Mouse (Mus musculus) erythroblast, embryonic 14.5 days (primary cell): ENCODE measurements around the gene Zfp687. TPM values are rescaled to one million over a fixed set of nuclear protein-coding genes. Genes with fewer than 3 reads are reported as not detected.

Source experiments
- H3K27me3 ChIP-seq: 2 replicates; pipeline ENCODE4 v1.6.1; 2012; ENCODE audit warnings: inconsistent platforms; ENCODE audit not compliant: control insufficient read depth
- H3K36me3 ChIP-seq: 2 replicates; pipeline ENCODE4 v1.6.1; 2012; ENCODE audit warnings: mild to moderate bottlenecking, inconsistent platforms; ENCODE audit not compliant: control insufficient read depth
- H3K4me1 ChIP-seq: 2 replicates; pipeline ENCODE4 v1.6.1; 2012; ENCODE audit warnings: inconsistent platforms; ENCODE audit not compliant: control insufficient read depth
- H3K4me3 ChIP-seq: replicated peaks from 2 replicates; pipeline ENCODE3; 2012; ENCODE audit warnings: moderate library complexity, mild to moderate bottlenecking, inconsistent platforms
- H3K9me3 ChIP-seq: 2 replicates; pipeline ENCODE4 v1.6.1; 2012; ENCODE audit warnings: low read length, inconsistent platforms, mixed read lengths; ENCODE audit not compliant: control insufficient read depth
- GATA1 ChIP-seq: IDR thresholded peaks from 2 replicates; pipeline ENCODE4 v1.6.1; 2012; ENCODE audit warnings: low read length, inconsistent platforms, mixed read lengths
- TAL1 ChIP-seq: IDR thresholded peaks from 3 replicates; pipeline ENCODE4 v1.6.1; 2012; ENCODE audit warnings: low read length, inconsistent platforms, mixed read lengths
- polyA plus RNA-seq: library from polyadenylated mRNA; stranded (reverse); fragments of >175 nt; gene quantifications from 2 replicates; pipeline ENCODE4 v1.2.3, GENCODE M21; 2012

The Zfp687 gene
- polyA plus RNA-seq, 1 experiment, result 0.79 TPM

GRCm38 (mm10) chr3:95010396-95010795 lies 4.9 kb downstream of the Zfp687 start:
- Histone ChIP-seq H3K4me3 (no peak overlapping the region), H3K4me1 (peaks cover 36% of the 10 kb centered on the region), H3K27me3 (no peaks in the 10 kb centered on the region), H3K9me3 (no peaks in the 10 kb centered on the region), H3K36me3 (peaks cover 79% of the 10 kb centered on the region)
- TF ChIP-seq TAL1 (no peak), GATA1 (no peak)

DNA sequence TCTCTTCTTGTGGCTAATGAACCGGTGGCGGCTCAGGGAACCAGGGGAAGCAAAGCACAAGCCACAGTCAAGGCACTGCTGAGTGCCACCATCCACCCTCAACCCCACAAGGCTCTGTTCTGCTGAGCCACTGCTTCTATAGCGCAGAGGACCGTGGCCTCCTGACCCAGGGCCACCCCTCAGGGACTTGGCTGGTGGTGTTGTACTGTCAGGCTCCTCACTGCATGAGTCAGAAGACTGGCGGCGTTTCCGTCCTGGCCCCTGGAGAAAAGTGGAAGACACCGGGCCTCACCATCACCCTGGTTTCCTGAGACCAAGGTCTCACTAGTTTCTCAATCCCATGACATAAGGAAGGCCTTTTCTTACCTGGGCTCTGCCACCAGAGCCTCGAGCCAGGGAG lies 7.5 kb downstream of the Zfp687 start:
- peaks cover 96% of the 10 kb centered on the region for H3K36me3 ChIP-seq
- no peaks in the 10 kb centered on the region for H3K9me3 ChIP-seq
- no peaks in the 10 kb centered on the region for H3K27me3 ChIP-seq
- H3K4me1 ChIP-seq, result peaks cover 27% of the 10 kb centered on the region
- TF ChIP-seq GATA1 (no peak), TAL1 (no peak)
- H3K4me3 ChIP-seq, result no peak overlapping the region

DNA sequence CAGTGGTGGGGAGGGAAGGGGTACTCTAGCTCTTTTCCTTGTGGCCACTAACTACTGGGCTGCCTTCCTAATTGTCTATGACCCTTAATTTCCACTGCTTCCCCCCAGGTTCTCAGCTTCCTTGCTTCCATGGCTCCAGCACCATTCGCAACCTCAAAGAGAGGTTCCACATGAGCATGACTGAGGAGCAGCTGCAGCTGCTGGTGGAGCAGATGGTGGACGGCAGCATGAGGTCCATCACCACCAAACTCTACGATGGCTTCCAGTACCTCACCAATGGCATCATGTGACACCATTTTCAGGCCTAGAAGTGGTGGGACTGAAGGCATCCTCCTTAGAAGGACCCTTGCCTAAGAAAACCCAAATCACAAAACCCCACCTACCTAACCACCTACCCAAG lies 9.6 kb downstream of the Zfp687 start:
- peaks cover 96% of the 10 kb centered on the region for H3K36me3 ChIP-seq
- H3K9me3 ChIP-seq, result no peaks in the 10 kb centered on the region
- H3K27me3 ChIP-seq, result no peaks in the 10 kb centered on the region
- no peak overlapping the region for H3K4me3 ChIP-seq
- TF ChIP-seq TAL1 (no peak), GATA1 (no peak)
- H3K4me1 ChIP-seq, result peaks cover 21% of the 10 kb centered on the region

- Histone ChIP-seq H3K36me3 (peaks cover 94% of the 10 kb centered on the region), H3K4me1 (peaks cover 17% of the 10 kb centered on the region), H3K9me3 (no peaks in the 10 kb centered on the region), H3K4me3 (no peak overlapping the region), H3K27me3 (no peaks in the 10 kb centered on the region)
- TF ChIP-seq TAL1, result no peak
- no peak for TF ChIP-seq GATA1
Measured at GRCm38 (mm10) chr3:95003273-95003672, 12.0 kb downstream of the Zfp687 start.

- H3K9me3 ChIP-seq, result no peaks in the 10 kb centered on the region
- H3K36me3 ChIP-seq, result peaks cover 94% of the 10 kb centered on the region
- TF ChIP-seq GATA1 (no peak), TAL1 (no peak)
- no peak overlapping the region for H3K4me3 ChIP-seq
- H3K4me1 ChIP-seq, result peaks cover 17% of the 10 kb centered on the region
- no peaks in the 10 kb centered on the region for H3K27me3 ChIP-seq
Measured at GRCm38 (mm10) chr3:95002569-95002968, 12.7 kb downstream of the Zfp687 start.

DNA sequence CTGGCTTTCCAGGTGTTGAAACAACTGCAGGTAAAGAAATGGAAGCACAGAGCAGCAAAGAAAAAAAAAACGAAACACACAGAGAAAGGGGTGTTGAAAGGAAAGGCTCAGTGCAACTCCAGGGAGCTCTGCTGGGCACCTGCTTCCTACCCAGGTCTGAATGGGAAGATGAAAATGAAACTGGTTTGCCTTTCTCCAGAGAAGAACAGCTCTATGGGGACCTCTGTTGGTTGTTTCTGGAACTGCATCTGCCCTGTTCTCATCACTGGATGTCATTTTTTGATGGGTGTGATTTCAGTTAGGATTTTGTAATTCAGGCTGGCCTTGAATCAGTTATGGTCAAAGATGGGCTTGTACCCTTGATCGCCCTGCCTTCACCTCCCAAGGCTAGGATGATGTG lies 18.3 kb downstream of the Zfp687 start:
- Histone ChIP-seq H3K27me3 (no peaks in the 10 kb centered on the region), H3K9me3 (no peaks in the 10 kb centered on the region), H3K4me1 (peaks cover 3% of the 10 kb centered on the region), H3K4me3 (no peak overlapping the region), H3K36me3 (peaks cover 96% of the 10 kb centered on the region)
- TF ChIP-seq GATA1 (no peak), TAL1 (no peak)

DNA sequence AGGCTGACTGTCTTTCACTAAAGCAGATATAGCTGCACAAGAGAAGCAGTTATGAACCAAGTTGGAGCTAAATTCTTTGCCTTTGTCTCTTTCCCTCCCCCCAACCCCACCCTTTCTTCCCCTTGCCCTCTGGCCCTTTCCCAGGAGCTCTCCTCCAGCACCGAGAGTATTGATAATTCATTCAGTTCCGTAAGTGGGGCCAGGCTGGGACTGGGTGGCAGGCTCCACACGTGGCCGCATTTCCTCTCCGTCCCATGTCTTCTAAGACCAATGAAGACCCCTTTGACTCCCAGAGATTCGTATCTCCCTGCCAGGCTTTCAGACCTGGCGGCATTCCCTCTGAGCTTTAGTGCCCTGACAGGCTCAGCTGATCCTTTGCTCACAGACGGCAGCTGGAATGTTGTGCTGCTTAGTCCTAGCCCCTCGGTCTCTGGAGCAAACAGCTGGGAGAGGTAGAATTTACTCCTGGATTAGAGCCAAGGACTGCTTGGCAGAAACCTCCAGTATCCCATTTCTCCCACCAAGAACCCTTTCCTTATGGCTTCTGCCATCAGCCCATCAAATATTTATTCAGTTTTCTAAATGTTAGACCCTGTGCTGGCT lies 26.0 kb downstream of the Zfp687 start:
- H3K4me1 ChIP-seq, result peaks cover 27% of the 10 kb centered on the region
- H3K9me3 ChIP-seq, result no peaks in the 10 kb centered on the region
- TF ChIP-seq GATA1, result no peak
- TF ChIP-seq TAL1, result no peak
- no peaks in the 10 kb centered on the region for H3K27me3 ChIP-seq
- peaks cover 64% of the 10 kb centered on the region for H3K36me3 ChIP-seq
- H3K4me3 ChIP-seq, result no peak overlapping the region

- Histone ChIP-seq H3K9me3 (no peaks in the 10 kb centered on the region), H3K4me1 (peaks cover 27% of the 10 kb centered on the region), H3K27me3 (no peaks in the 10 kb centered on the region), H3K36me3 (peaks cover 62% of the 10 kb centered on the region), H3K4me3 (no peak overlapping the region)
- TF ChIP-seq GATA1 (no peak), TAL1 (no peak)
Measured at GRCm38 (mm10) chr3:94987578-94987977, 27.7 kb downstream of the Zfp687 start.

DNA sequence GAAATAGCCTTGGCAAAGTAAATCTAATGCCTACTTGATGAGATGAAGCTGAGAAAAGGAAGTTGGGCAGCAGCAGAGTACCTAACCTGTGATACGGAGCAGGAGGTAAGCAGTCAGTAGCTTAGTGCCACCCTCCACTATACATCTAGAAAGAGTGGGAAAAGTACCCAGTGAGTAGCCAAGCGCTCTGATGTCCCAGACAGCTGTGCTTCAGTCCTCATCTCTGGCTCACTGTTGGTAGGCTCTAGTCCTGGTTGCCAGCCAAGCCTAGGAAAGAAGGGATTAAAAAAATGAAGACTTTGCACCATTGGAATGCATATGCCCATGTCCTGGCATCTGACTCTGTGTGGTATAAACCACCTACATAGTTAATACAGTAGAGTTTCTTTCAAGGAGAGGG lies 29.7 kb downstream of the Zfp687 start:
- Histone ChIP-seq H3K4me1 (peaks cover 28% of the 10 kb centered on the region), H3K9me3 (no peaks in the 10 kb centered on the region), H3K36me3 (peaks cover 72% of the 10 kb centered on the region), H3K4me3 (no peak overlapping the region), H3K27me3 (no peaks in the 10 kb centered on the region)
- no peak for TF ChIP-seq TAL1
- TF ChIP-seq GATA1, result no peak

DNA sequence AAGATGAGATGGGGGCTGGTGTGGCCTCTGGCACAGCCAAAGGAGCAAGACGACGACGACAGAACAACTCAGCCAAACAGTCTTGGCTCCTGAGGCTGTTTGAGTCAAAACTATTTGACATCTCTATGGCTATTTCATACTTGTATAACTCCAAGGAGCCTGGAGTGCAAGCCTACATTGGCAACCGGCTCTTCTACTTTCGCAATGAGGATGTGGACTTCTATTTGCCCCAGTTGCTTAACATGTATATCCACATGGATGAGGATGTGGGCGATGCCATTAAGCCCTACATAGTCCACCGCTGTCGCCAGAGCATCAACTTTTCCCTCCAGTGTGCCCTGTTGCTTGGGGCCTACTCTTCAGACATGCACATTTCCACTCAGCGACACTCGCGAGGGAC lies 30.9 kb downstream of the Zfp687 start:
- Histone ChIP-seq H3K9me3 (no peaks in the 10 kb centered on the region), H3K4me3 (no peak overlapping the region), H3K27me3 (no peaks in the 10 kb centered on the region), H3K36me3 (peaks cover 76% of the 10 kb centered on the region), H3K4me1 (peaks cover 28% of the 10 kb centered on the region)
- no peak for TF ChIP-seq TAL1
- TF ChIP-seq GATA1, result no peak
